Mouse (Mus musculus) bone marrow macrophage, adult 2 months (primary cell): ENCODE measurements around the gene Trim62.

ENCODE experiments used
- CTCF ChIP-seq: IDR thresholded peaks from 2 replicates; pipeline ENCODE4 v1.5.1; 2012; ENCODE audit warnings: low read depth, mild to moderate bottlenecking, low read length, moderate library complexity
- POLR2A ChIP-seq: IDR thresholded peaks from 2 replicates; pipeline ENCODE4 v1.6.1; 2012; ENCODE audit warnings: mild to moderate bottlenecking, low read depth, low read length, borderline replicate concordance

- no peak for TF ChIP-seq CTCF
- no peak for TF ChIP-seq POLR2A
These were observed 38.8 kb upstream of the Trim62 start for GRCm38 (mm10) chr4:128844566-128844965.
